Mouse (Mus musculus) E14TG2a.4 (cell line): ENCODE results near the gene Lingo4.

Experiments
- CTCF ChIP-seq: conservative IDR thresholded peaks from 2 replicates; pipeline ENCODE4 v1.5.1; 2014; ENCODE audit warnings: low read length
- NANOG ChIP-seq: IDR thresholded peaks from 2 replicates; pipeline ENCODE4 v1.6.1; 2014; ENCODE audit warnings: borderline replicate concordance, low read length, mixed read lengths

DNA sequence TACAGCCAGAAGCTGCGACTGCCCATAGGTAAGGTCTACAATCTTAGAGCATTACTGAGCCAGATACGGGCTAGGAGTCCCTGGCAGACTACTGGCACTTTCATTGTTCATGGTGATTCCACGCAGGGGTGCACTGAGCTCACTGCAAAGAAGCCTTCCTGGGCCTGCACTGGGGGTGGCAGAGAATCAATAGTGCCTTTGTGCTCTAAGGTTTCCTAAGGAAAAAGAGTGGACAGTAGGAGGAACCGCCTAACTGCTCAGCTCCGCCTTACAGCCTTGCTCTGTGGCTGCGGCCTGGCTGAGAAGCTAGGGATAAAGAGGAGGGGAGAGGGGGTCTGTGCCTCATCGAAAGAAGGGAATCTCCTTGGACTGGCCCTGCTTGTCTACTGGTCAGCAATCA is 36.2 kb upstream of the Lingo4 start, which contains the start of gene C2cd4d:
- TF ChIP-seq CTCF = no peak
- TF ChIP-seq NANOG = no peak
